Mouse (Mus musculus): ENCODE measurements around the gene Eloa. TPM values are rescaled to one million over a fixed set of nuclear protein-coding genes. Genes with fewer than 3 reads are reported as not detected.

The Eloa gene
- polyA plus RNA-seq, 1 experiment: 6.2 TPM

DNA sequence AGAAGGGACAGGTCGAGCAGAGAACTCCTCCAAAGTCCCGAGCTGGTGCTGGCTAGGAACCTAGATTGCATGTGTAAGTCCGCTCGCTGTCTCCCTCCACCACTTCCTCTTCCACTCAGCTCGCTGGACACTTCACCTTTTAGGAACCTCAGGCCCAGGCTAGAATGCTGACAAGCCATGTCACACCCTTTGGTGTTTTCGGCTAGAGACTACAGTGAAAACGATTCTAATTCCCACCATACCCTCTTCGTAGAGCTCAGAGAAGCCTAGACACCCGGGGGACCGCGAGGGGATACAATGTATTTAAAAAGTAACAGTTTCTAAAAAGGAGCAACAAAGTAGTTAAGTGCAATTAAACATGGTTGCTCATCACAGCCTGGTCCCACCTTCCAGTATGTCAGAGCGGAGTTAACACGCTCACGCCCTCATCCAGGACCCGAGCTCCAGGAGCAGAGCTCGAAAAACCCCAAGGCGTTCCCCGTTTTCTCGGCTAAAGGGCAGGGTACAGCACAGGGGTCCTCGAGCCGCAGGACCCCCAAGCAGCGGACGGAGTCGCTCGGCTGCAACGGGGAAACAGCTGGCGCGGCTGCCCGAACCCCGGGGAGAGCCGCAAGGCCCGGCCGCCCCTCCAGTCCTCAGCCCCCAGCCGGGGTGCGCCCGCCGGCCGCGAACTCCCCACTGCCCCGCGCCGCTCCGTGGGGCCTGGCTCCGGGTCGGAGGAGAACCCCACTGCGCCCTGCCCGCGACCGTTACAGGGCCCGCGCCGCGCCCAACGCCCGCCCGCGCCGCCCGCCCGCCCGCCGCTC is 617 bp downstream of the Eloa start:
- H3K4me3 ChIP-seq (ENCODE audit: low read depth, low read length): peak overlapping the region; percentile 91
- 0% methylated on average over 50 of the region's 62 CpGs for WGBS
- peaks cover 4% of the 10 kb centered on the region; the same call in 1 of the 2 replicates for H3K4me1 ChIP-seq (ENCODE audit: control insufficient read depth, insufficient read depth, insufficient read length, low read length)
- no peaks in the 10 kb centered on the region for H3K36me3 ChIP-seq (ENCODE audit: control insufficient read depth, insufficient read depth, low read length)
- peak overlapping the region; percentile 12 for H3K27ac ChIP-seq (ENCODE audit: insufficient read depth, low read depth, low read length)
- TF ChIP-seq CTCF (IDR thresholded peaks at IDR 0.05; ENCODE audit: extremely low read depth, insufficient read length, insufficient replicate concordance, low read depth, low read length) (no peak), POLR2A (IDR thresholded peaks at IDR 0.05; ENCODE audit: low read depth, low read length) (no peak)
- no peaks in the 10 kb centered on the region for H3K27me3 ChIP-seq (ENCODE audit: control insufficient read depth, insufficient read depth, low read length)

DNA sequence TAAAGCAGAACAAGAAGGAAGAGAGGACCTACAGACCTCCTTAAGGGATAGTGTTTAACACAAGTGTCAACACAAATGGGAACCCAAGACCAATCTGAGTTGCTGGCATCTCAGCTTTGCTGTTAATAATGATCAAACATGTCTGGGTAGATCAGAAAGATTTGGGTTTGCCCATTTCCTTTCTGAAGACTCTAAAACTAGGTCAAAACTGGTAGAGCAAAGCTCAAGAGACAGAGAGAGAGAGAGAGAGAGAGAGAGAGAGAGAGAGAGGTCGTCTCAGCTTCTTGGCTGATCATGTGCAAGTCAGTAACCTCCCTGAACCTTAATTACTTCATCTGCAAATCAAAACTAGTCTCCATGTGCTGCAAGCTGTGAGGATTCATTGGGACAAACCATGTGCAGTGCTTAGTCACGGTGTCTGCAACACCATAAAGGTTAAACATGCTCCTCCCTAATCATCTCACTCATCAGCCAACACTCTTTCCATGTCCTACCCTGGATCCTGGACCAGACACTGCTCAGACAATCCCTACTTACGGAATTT is 5.4 kb downstream of the Eloa start:
- 59% methylated on average over 3 of the region's 3 CpGs for WGBS
- TF ChIP-seq POLR2A (IDR thresholded peaks at IDR 0.05; ENCODE audit: low read depth, low read length): no peak
- TF ChIP-seq CTCF (IDR thresholded peaks at IDR 0.05; ENCODE audit: extremely low read depth, insufficient read length, insufficient replicate concordance, low read depth, low read length): no peak
- Histone ChIP-seq H3K4me1 (ENCODE audit: control insufficient read depth, insufficient read depth, insufficient read length, low read length) (peaks cover 4% of the 10 kb centered on the region; the same call in 1 of the 2 replicates), H3K27me3 (ENCODE audit: control insufficient read depth, insufficient read depth, low read length) (no peaks in the 10 kb centered on the region), H3K36me3 (ENCODE audit: control insufficient read depth, insufficient read depth, low read length) (peaks cover 21% of the 10 kb centered on the region), H3K4me3 (ENCODE audit: low read depth, low read length) (no peak overlapping the region), H3K27ac (ENCODE audit: insufficient read depth, low read depth, low read length) (no peak overlapping the region)

DNA sequence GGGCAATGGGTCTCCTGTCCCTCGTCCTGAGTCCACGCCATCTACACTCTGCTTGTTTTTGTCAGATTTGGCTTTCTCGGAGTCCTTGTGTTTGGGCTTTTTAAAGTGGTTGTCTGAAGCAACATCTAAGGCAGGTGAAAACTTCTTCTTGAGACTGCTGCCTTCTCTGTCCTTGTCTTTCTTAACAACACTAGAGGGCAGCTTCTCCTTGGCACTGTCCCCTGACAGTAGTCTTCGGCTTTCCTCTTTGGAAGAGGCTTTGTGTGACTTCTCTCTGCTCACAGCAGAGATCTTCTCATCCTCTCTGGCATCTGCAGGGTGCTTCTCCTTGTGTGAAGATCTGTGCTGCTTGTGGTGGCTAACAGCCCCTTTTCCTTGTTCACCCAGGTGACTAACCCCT is 11.0 kb downstream of the Eloa start:
- TF ChIP-seq POLR2A (IDR thresholded peaks at IDR 0.05; ENCODE audit: low read depth, low read length): no peak
- no peak for TF ChIP-seq CTCF (IDR thresholded peaks at IDR 0.05; ENCODE audit: extremely low read depth, insufficient read length, insufficient replicate concordance, low read depth, low read length)
- Histone ChIP-seq H3K27me3 (ENCODE audit: control insufficient read depth, insufficient read depth, low read length) (no peaks in the 10 kb centered on the region), H3K4me1 (ENCODE audit: control insufficient read depth, insufficient read depth, insufficient read length, low read length) (no peaks in the 10 kb centered on the region), H3K27ac (ENCODE audit: insufficient read depth, low read depth, low read length) (no peak overlapping the region), H3K4me3 (ENCODE audit: low read depth, low read length) (no peak overlapping the region), H3K36me3 (ENCODE audit: control insufficient read depth, insufficient read depth, low read length) (peaks cover 66% of the 10 kb centered on the region)
- 84% methylated on average over 4 of the region's 4 CpGs for WGBS

DNA sequence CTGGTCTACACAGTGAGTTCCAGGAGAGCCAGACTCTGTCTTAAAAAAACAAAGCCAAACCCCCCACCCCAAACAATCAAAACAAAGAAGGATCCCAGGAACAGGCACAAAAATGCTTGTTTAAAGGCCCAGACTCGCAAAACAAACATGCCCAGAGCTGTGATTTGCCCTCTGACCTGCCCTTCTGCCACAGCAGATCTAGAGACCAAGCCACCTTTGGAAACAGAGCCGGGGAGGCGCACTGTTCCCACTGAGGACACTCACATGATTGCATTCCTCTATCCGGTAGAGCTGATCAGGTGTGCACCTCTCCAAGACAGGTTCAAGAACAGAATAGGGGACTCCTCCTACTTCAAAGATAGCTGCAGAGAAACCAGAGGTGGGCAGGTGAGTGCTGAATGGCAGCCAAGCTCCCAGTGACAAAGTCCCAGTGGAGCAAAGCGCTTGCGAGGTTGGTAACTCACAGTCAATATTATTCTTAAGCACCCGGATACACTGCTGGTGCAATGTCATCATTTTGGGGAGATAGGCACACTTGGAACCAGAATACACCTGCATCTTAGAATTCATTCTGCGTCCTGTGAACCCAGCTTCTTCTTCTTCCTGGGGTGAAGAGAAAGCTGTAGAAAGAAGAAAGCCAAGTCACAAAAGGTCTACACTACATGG is 12.6 kb downstream of the Eloa start:
- TF ChIP-seq POLR2A (IDR thresholded peaks at IDR 0.05; ENCODE audit: low read depth, low read length) (no peak), CTCF (IDR thresholded peaks at IDR 0.05; ENCODE audit: extremely low read depth, insufficient read length, insufficient replicate concordance, low read depth, low read length) (no peak)
- Histone ChIP-seq H3K36me3 (ENCODE audit: control insufficient read depth, insufficient read depth, low read length) (peaks cover 79% of the 10 kb centered on the region), H3K4me3 (ENCODE audit: low read depth, low read length) (no peak overlapping the region), H3K27me3 (ENCODE audit: control insufficient read depth, insufficient read depth, low read length) (no peaks in the 10 kb centered on the region), H3K27ac (ENCODE audit: insufficient read depth, low read depth, low read length) (no peak overlapping the region), H3K4me1 (ENCODE audit: control insufficient read depth, insufficient read depth, insufficient read length, low read length) (no peaks in the 10 kb centered on the region)
- 87% methylated on average over 8 of the region's 8 CpGs for WGBS

DNA sequence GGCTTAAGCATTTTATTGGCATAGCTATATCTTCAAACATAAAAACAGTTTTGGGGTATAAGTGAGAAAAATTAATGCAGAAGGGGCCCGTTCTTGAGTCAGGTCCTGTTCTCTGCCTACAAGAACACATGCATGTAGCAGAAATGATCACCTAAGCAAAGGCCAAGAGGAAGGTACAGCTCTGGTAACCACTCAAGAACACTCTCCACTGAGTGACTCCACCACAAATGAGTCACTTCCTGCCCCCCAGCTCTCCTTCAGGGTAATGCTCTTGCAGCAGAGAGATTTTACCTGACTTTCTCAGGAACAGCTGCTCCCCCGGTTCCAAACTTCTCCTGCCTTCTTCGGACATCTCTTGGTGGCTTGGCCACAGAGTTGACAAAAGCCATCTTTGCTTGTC is 14.7 kb downstream of the Eloa start:
- WGBS: 74% methylated on average over 3 of the region's 3 CpGs
- Histone ChIP-seq H3K27ac (ENCODE audit: insufficient read depth, low read depth, low read length) (no peak overlapping the region), H3K4me1 (ENCODE audit: control insufficient read depth, insufficient read depth, insufficient read length, low read length) (no peaks in the 10 kb centered on the region), H3K36me3 (ENCODE audit: control insufficient read depth, insufficient read depth, low read length) (peaks cover 79% of the 10 kb centered on the region), H3K27me3 (ENCODE audit: control insufficient read depth, insufficient read depth, low read length) (no peaks in the 10 kb centered on the region), H3K4me3 (ENCODE audit: low read depth, low read length) (no peak overlapping the region)
- TF ChIP-seq POLR2A (IDR thresholded peaks at IDR 0.05; ENCODE audit: low read depth, low read length) (no peak), CTCF (IDR thresholded peaks at IDR 0.05; ENCODE audit: extremely low read depth, insufficient read length, insufficient replicate concordance, low read depth, low read length) (no peak)

DNA sequence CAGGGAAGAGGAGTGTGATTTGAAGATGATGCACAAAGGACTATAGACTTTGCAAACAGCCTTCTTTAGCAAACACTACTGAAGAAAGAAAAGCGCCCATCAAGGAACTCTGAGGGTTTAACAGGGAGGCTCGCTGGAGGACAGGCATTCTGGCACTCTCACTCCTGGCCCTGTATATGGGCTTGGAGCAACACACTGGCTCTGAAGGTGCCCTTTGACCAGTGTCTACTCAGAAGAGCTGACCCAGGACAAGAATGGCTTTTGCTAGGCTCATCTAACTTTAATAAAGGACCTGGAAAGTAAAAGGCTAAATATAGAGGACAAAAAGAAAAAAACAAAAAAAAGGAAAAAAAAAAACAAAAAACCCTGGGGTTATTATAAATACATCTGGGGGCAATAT is 16.6 kb downstream of the Eloa start:
- H3K36me3 ChIP-seq (ENCODE audit: control insufficient read depth, insufficient read depth, low read length): peaks cover 61% of the 10 kb centered on the region
- 89% methylated on average over 2 of the region's 2 CpGs for WGBS
- TF ChIP-seq CTCF (IDR thresholded peaks at IDR 0.05; ENCODE audit: extremely low read depth, insufficient read length, insufficient replicate concordance, low read depth, low read length) (no peak), POLR2A (IDR thresholded peaks at IDR 0.05; ENCODE audit: low read depth, low read length) (no peak)

DNA sequence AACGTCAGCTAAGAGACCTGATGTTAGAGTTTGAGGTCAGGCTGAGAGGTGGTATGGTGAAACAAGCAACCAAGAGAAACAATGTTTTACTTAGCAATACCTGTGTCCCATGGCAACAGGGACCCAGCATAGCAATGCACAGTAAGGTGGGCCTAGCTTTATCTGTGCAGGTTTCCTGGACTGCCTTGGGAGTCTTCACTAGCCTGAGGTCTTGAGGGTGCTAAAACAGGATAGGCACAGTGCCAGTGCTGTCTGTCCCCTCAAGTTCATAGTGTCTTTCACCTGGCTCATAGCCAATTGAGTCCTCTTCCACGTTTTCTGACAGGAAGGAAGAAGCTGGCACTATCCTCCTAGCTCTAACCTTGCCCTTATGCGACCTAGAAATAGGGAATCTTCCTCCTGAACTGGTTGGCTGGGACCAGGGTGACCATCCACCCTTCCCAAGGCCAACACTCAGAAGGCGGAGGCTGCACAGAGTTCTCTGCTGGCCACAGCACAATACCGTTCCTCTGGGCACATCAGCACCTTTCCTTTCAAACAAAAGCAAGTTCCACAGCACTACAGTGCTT is 17.4 kb downstream of the Eloa start:
- 74% methylated on average over 5 of the region's 5 CpGs for WGBS
- Histone ChIP-seq H3K4me1 (ENCODE audit: control insufficient read depth, insufficient read depth, insufficient read length, low read length) (no peaks in the 10 kb centered on the region), H3K4me3 (ENCODE audit: low read depth, low read length) (no peak overlapping the region), H3K27me3 (ENCODE audit: control insufficient read depth, insufficient read depth, low read length) (no peaks in the 10 kb centered on the region), H3K36me3 (ENCODE audit: control insufficient read depth, insufficient read depth, low read length) (peaks cover 55% of the 10 kb centered on the region), H3K27ac (ENCODE audit: insufficient read depth, low read depth, low read length) (no peak overlapping the region)
- no peak for TF ChIP-seq CTCF (IDR thresholded peaks at IDR 0.05; ENCODE audit: extremely low read depth, insufficient read length, insufficient replicate concordance, low read depth, low read length)
- no peak for TF ChIP-seq POLR2A (IDR thresholded peaks at IDR 0.05; ENCODE audit: low read depth, low read length)

More for the DNA sequence above, 16.6 kb downstream of the Eloa start:
- Histone ChIP-seq H3K27me3 (ENCODE audit: control insufficient read depth, insufficient read depth, low read length) (no peaks in the 10 kb centered on the region), H3K27ac (ENCODE audit: insufficient read depth, low read depth, low read length) (no peak overlapping the region), H3K4me3 (ENCODE audit: low read depth, low read length) (no peak overlapping the region), H3K4me1 (ENCODE audit: control insufficient read depth, insufficient read depth, insufficient read length, low read length) (no peaks in the 10 kb centered on the region)
